Mouse (Mus musculus) neural tube, embryonic 12.5 days (tissue): ENCODE data around the gene Esrrg. TPM values are rescaled to one million over a fixed set of nuclear protein-coding genes. Genes with fewer than 3 reads are reported as not detected.

Experiments used
- ATAC-seq: fragments of 200-750 bp; cut with Nextera tagmentation; 2 replicates; pipeline ENCODE4 v1.8.0; 2017; ENCODE audit warnings: low read depth, mild to moderate bottlenecking, moderate TSS enrichment, moderate library complexity; ENCODE audit not compliant: low FRiP score
- H3K27ac ChIP-seq: fragments of 300-500 bp; sonication (generic); 2 replicates; pipeline ENCODE4 v1.5.1; 2016
- H3K27me3 ChIP-seq: fragments of 300-500 bp; sonication (generic); replicated peaks from 2 replicates; pipeline ENCODE4 v1.6.1; 2016; ENCODE audit warnings: mild to moderate bottlenecking
- H3K36me3 ChIP-seq: fragments of 300-500 bp; sonication (generic); 2 replicates; pipeline ENCODE4 v1.6.1; 2016; ENCODE audit warnings: mild to moderate bottlenecking
- H3K4me1 ChIP-seq: fragments of 300-500 bp; sonication (generic); 2 replicates; pipeline ENCODE4 v1.6.1; 2016
- H3K4me2 ChIP-seq: fragments of 300-500 bp; sonication (generic); replicated peaks from 2 replicates; pipeline ENCODE4 v1.6.1; 2016; ENCODE audit warnings: mild to moderate bottlenecking
- H3K4me3 ChIP-seq: fragments of 300-500 bp; sonication (generic); 2 replicates; pipeline ENCODE4 v1.5.1; 2016
- H3K9ac ChIP-seq: fragments of 300-500 bp; sonication (generic); 2 replicates; pipeline ENCODE4 v1.6.1; 2016; ENCODE audit warnings: mild to moderate bottlenecking
- H3K9me3 ChIP-seq: fragments of 300-500 bp; sonication (generic); 2 replicates; pipeline ENCODE4 v1.6.1; 2016; ENCODE audit warnings: mild to moderate bottlenecking
- WGBS: fragments of 180-500 bp; shearing (Covaris S2); methylation state at CpG from one replicate; pipeline ENCODE4 v1.1.7; 2016; 5-methylcytosine and 5-hydroxymethylcytosine counted together
- polyA plus RNA-seq: library from polyadenylated mRNA; unstranded; fragments of >200 nt; fragmentation: Nextera tagmentation; extraction: Ambion mirVana; gene quantifications from 2 replicates; pipeline ENCODE4 v1.2.1, GENCODE M21; 2016

Esrrg gene
- 15.4 and 17.8 TPM in 2 replicates for polyA plus RNA-seq

- H3K4me1 ChIP-seq = peaks cover 63% of the 10 kb centered on the region
- no peak for ATAC-seq
- H3K9me3 ChIP-seq = no peaks in the 10 kb centered on the region
- H3K4me3 ChIP-seq = peak within 1 kb of the TSS; percentile 37
- peak within 1 kb of the TSS; percentile 88 for H3K4me2 ChIP-seq
- 1% methylated on average over 21 of the region's 21 CpGs for WGBS
- peak within 1 kb of the TSS; percentile 47 for H3K9ac ChIP-seq
- H3K27me3 ChIP-seq = peaks cover 83% of the 10 kb centered on the region
- H3K36me3 ChIP-seq = no peaks in the 10 kb centered on the region
- H3K27ac ChIP-seq = no peak within 1 kb of the TSS
Measured at GRCm38 (mm10) chr1:187608261-187608921, at the start of gene Esrrg. Gene Esrrg, plus strand, starts transcription at chr1:187608791.

GRCm38 (mm10) chr1:187583982-187584381 lies 24.6 kb upstream of the Esrrg start:
- H3K4me2 ChIP-seq = no peak overlapping the region
- H3K9me3 ChIP-seq = no peaks in the 10 kb centered on the region
- no peaks in the 10 kb centered on the region for H3K27me3 ChIP-seq
- H3K4me3 ChIP-seq = no peak overlapping the region
- no peak for ATAC-seq
- H3K9ac ChIP-seq = no peak overlapping the region
- no peaks in the 10 kb centered on the region for H3K4me1 ChIP-seq
- H3K27ac ChIP-seq = no peak overlapping the region
- no peaks in the 10 kb centered on the region for H3K36me3 ChIP-seq

- no peak for ATAC-seq
- Histone ChIP-seq H3K9me3 (no peaks in the 10 kb centered on the region), H3K9ac (no peak overlapping the region), H3K36me3 (no peaks in the 10 kb centered on the region), H3K4me1 (no peaks in the 10 kb centered on the region), H3K4me3 (no peak overlapping the region), H3K4me2 (no peak overlapping the region), H3K27ac (no peak overlapping the region), H3K27me3 (no peaks in the 10 kb centered on the region)
- 92% methylated on average over 8 of the region's 8 CpGs for WGBS
Measured at GRCm38 (mm10) chr1:187586541-187587075, 22.0 kb upstream of the Esrrg start.

GRCm38 (mm10) chr1:187602942-187603341 lies 5.6 kb upstream of the Esrrg start:
- ATAC-seq = no peak
- Histone ChIP-seq H3K27me3 (peaks cover 40% of the 10 kb centered on the region), H3K9ac (no peak overlapping the region), H3K4me3 (no peak overlapping the region), H3K27ac (no peak overlapping the region), H3K9me3 (no peaks in the 10 kb centered on the region), H3K4me1 (peaks cover 41% of the 10 kb centered on the region), H3K4me2 (no peak overlapping the region), H3K36me3 (no peaks in the 10 kb centered on the region)
- WGBS = 55% methylated on average over 2 of the region's 2 CpGs

- 2% methylated on average over 11 of the region's 11 CpGs for WGBS
- H3K9ac ChIP-seq = no peak overlapping the region
- H3K27me3 ChIP-seq = peaks cover 52% of the 10 kb centered on the region
- no peaks in the 10 kb centered on the region for H3K9me3 ChIP-seq
- H3K36me3 ChIP-seq = no peaks in the 10 kb centered on the region
- peaks cover 53% of the 10 kb centered on the region for H3K4me1 ChIP-seq
- H3K4me3 ChIP-seq = no peak overlapping the region
- H3K27ac ChIP-seq = no peak overlapping the region
- ATAC-seq = no peak
- peak overlapping the region; percentile 38 for H3K4me2 ChIP-seq
Measured at GRCm38 (mm10) chr1:187604063-187604484, 4.5 kb upstream of the Esrrg start.

- H3K36me3 ChIP-seq = no peaks in the 10 kb centered on the region
- no peak overlapping the region for H3K27ac ChIP-seq
- 3% methylated on average over 24 of the region's 24 CpGs for WGBS
- ATAC-seq = no peak
- H3K4me2 ChIP-seq = peak overlapping the region; percentile 56
- H3K9ac ChIP-seq = no peak overlapping the region
- H3K27me3 ChIP-seq = peaks cover 59% of the 10 kb centered on the region
- no peak overlapping the region for H3K4me3 ChIP-seq
- peaks cover 60% of the 10 kb centered on the region for H3K4me1 ChIP-seq
- H3K9me3 ChIP-seq = no peaks in the 10 kb centered on the region
Measured at GRCm38 (mm10) chr1:187604691-187605310, 3.8 kb upstream of the Esrrg start.

GRCm38 (mm10) chr1:187605391-187606270 lies 3.0 kb upstream of the Esrrg start:
- no peak overlapping the region for H3K9ac ChIP-seq
- 0 out of 2 replicates have a peak, but pooled peaks have one; percentile 26 for ATAC-seq
- 1% methylated on average over 32 of the region's 32 CpGs for WGBS
- H3K27me3 ChIP-seq = peaks cover 67% of the 10 kb centered on the region
- H3K27ac ChIP-seq = no peak overlapping the region
- H3K9me3 ChIP-seq = no peaks in the 10 kb centered on the region
- H3K4me1 ChIP-seq = peaks cover 63% of the 10 kb centered on the region
- H3K4me2 ChIP-seq = peak overlapping the region; percentile 56
- 0 out of 2 replicates have a peak overlapping the region, but pooled peaks have one; percentile 9 for H3K4me3 ChIP-seq
- no peaks in the 10 kb centered on the region for H3K36me3 ChIP-seq

- no peak for ATAC-seq
- Histone ChIP-seq H3K27ac (no peak overlapping the region), H3K36me3 (no peaks in the 10 kb centered on the region), H3K9me3 (no peaks in the 10 kb centered on the region), H3K4me2 (peak overlapping the region; percentile 88), H3K27me3 (peaks cover 76% of the 10 kb centered on the region), H3K4me3 (no peak overlapping the region), H3K4me1 (peaks cover 63% of the 10 kb centered on the region), H3K9ac (no peak overlapping the region)
- WGBS = 3% methylated on average over 23 of the region's 23 CpGs
Measured at GRCm38 (mm10) chr1:187606271-187607040, 2.1 kb upstream of the Esrrg start.

GRCm38 (mm10) chr1:187607065-187608047 lies 1.2 kb upstream of the Esrrg start:
- Histone ChIP-seq H3K27ac (no peak overlapping the region), H3K9me3 (no peaks in the 10 kb centered on the region), H3K36me3 (no peaks in the 10 kb centered on the region), H3K4me3 (no peak overlapping the region), H3K4me2 (peak overlapping the region; percentile 88), H3K4me1 (peaks cover 63% of the 10 kb centered on the region), H3K27me3 (peaks cover 82% of the 10 kb centered on the region), H3K9ac (no peak overlapping the region)
- 1% methylated on average over 47 of the region's 47 CpGs for WGBS
- ATAC-seq = peak; percentile 7; the same call in 1 of the 2 replicates

GRCm38 (mm10) chr1:187609021-187609852 lies 646 bp downstream of the Esrrg start:
- peak overlapping the region; percentile 37 for H3K4me3 ChIP-seq
- no peak overlapping the region for H3K27ac ChIP-seq
- peak overlapping the region; percentile 88 for H3K4me2 ChIP-seq
- H3K4me1 ChIP-seq = peaks cover 58% of the 10 kb centered on the region
- no peaks in the 10 kb centered on the region for H3K36me3 ChIP-seq
- ATAC-seq = peak; percentile 29; the same call in 1 of the 2 replicates
- peak overlapping the region; percentile 47 for H3K9ac ChIP-seq
- H3K9me3 ChIP-seq = no peaks in the 10 kb centered on the region
- peaks cover 76% of the 10 kb centered on the region for H3K27me3 ChIP-seq
- WGBS = under 1% methylated on average over 72 of the region's 72 CpGs
